ENCODE assay signal across 11 mouse cellular contexts in the genomic region with DNA sequence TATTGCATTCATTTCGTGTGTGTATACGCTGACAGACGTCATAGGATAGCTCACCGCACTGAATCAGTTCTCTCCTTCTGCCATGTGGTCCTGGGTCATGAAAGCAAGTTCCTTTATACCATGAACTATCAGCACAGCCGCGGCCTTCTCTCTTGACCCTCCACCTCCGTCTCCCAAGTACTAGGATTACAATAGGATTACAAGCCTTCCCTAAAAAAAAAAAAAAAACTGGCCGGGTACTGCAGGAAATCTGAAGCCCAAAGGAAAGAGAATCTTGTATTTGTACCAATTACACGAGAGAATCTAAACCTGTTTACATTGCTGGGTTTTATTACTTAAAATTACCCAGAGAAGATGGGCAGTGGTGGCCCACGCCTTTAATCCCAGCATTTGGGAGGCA. TPM values are rescaled to one million over a fixed set of nuclear protein-coding genes. Genes with fewer than 3 reads are reported as not detected.
DNase-seq lines count a peak whose midpoint lies in the region; ATAC-seq and TF ChIP-seq lines count a peak whose summit lies in the region.
"Had no signal": no experiment of that assay in that cellular context is flagged by ENCODE, and none has a peak within 500 bp of the region (broad histone marks: within the 10 kb centered on the region; RNA-seq: fewer than 3 reads in every experiment).

No protein-coding gene starts in this region.

- no peaks in the 10 kb centered on the region for H3K27me3 ChIP-seq in heart, embryonic 13.5 days (replicated peaks)
- peaks cover 32% of the 10 kb centered on the region for H3K27me3 ChIP-seq in midbrain, embryonic 12.5 days
- H3K27me3 ChIP-seq in midbrain, postnatal 0 days (ENCODE audit: insufficient read depth, low read length): no peaks in the 10 kb centered on the region
- H3K27me3 ChIP-seq in liver, postnatal 0 days (ENCODE audit: insufficient read depth, low read length): no peaks in the 10 kb centered on the region

- peaks cover 10% of the 10 kb centered on the region for H3K36me3 ChIP-seq in heart, embryonic 13.5 days
- 0 out of 2 replicates have a peak, but pooled peaks cover 4% of the 10 kb centered on the region for H3K36me3 ChIP-seq in midbrain, embryonic 12.5 days
- H3K36me3 ChIP-seq in midbrain, postnatal 0 days (ENCODE audit: insufficient read depth, low read length): no peaks in the 10 kb centered on the region
- no peaks in the 10 kb centered on the region for H3K36me3 ChIP-seq in liver, postnatal 0 days (replicated peaks; ENCODE audit: insufficient read depth, low read length)

- H3K4me1 ChIP-seq in heart, embryonic 13.5 days: peaks cover 71% of the 10 kb centered on the region
- peaks cover 15% of the 10 kb centered on the region for H3K4me1 ChIP-seq in midbrain, embryonic 12.5 days
- H3K4me1 ChIP-seq in midbrain, postnatal 0 days (ENCODE audit: insufficient read depth, low read length): peaks cover 3% of the 10 kb centered on the region; the same call in 1 of the 2 replicates
- peaks cover 7% of the 10 kb centered on the region for H3K4me1 ChIP-seq in embryonic fibroblast, embryonic 13.5 days (ENCODE audit: control insufficient read depth, insufficient read depth, low read length)
- H3K4me1 ChIP-seq in liver, postnatal 0 days (ENCODE audit: insufficient read depth): peaks cover 9% of the 10 kb centered on the region; the same call in 1 of the 2 replicates

- 48% methylated on average over 10 of the region's 10 CpGs for WGBS in heart, embryonic 13.5 days
- WGBS in midbrain, embryonic 12.5 days: 31% methylated on average over 10 of the region's 10 CpGs
- 39% methylated on average over 10 of the region's 10 CpGs for WGBS in midbrain, postnatal 0 days
- WGBS in liver, postnatal 0 days (ENCODE audit: insufficient replicate concordance): 66% methylated on average over 10 of the region's 10 CpGs

- no peak for ATAC-seq in heart, embryonic 13.5 days (ENCODE audit: extremely low read depth, insufficient number of reproducible peaks, low FRiP score, low TSS enrichment)
- no peak for ATAC-seq in midbrain, embryonic 12.5 days (ENCODE audit: low FRiP score, low read depth)
- ATAC-seq in midbrain, postnatal 0 days (ENCODE audit: low FRiP score): no peak
- no peak for ATAC-seq in liver, postnatal 0 days

- TF ChIP-seq CTCF in midbrain, postnatal 0 days (IDR thresholded peaks at IDR 0.05): no peak
- no peak for TF ChIP-seq CTCF in embryonic fibroblast, embryonic 13.5 days (IDR thresholded peaks at IDR 0.05; ENCODE audit: borderline replicate concordance, insufficient read depth, low read length)
- TF ChIP-seq CTCF in liver, postnatal 0 days (IDR thresholded peaks at IDR 0.05; ENCODE audit: low read depth): no peak

- no peak overlapping the region for H3K4me3 ChIP-seq in heart, embryonic 13.5 days
- H3K4me3 ChIP-seq in midbrain, embryonic 12.5 days: no peak overlapping the region
- no peak overlapping the region for H3K4me3 ChIP-seq in midbrain, postnatal 0 days (ENCODE audit: low read depth, low read length)
- no peak overlapping the region for H3K4me3 ChIP-seq in embryonic fibroblast, embryonic 13.5 days (ENCODE audit: insufficient read depth, low read length)
- H3K4me3 ChIP-seq in liver, postnatal 0 days (ENCODE audit: low read depth, low read length): no peak overlapping the region

- no peak for TF ChIP-seq EP300 in liver, postnatal 0 days (IDR thresholded peaks at IDR 0.05; ENCODE audit: low read depth)

- TF ChIP-seq POLR2A in embryonic fibroblast, embryonic 13.5 days (IDR thresholded peaks at IDR 0.05; ENCODE audit: low read depth, low read length): no peak

- DNase-seq in heart, adult 18-20 months: no peak
- no peak for DNase-seq in midbrain, postnatal 0 days (ENCODE audit: low spot score)
- DNase-seq in liver, postnatal 0 days: no peak
- no peak for DNase-seq in gastrocnemius, adult 18-20 months (ENCODE audit: low spot score)
- DNase-seq in left cerebral cortex, postnatal 4 days: no peak
- DNase-seq: gastrocnemius, postnatal 25 days; right cerebral cortex, postnatal 14 days had no signal

- intact Hi-C loops in left cerebral cortex, postnatal 4 days (cut with DNase I): no loop called here

- peak overlapping the region; percentile 81 for H3K27ac ChIP-seq in heart, embryonic 13.5 days (replicated peaks)
- H3K27ac ChIP-seq in midbrain, embryonic 12.5 days (replicated peaks): no peak overlapping the region
- no peak overlapping the region for H3K27ac ChIP-seq in midbrain, postnatal 0 days (ENCODE audit: low read depth, low read length)
- peak overlapping the region; percentile 35; the same call in 1 of the 2 replicates for H3K27ac ChIP-seq in embryonic fibroblast, embryonic 13.5 days (ENCODE audit: insufficient read depth, low read length)
- peak overlapping the region; percentile 71; the same call in 1 of the 2 replicates for H3K27ac ChIP-seq in liver, postnatal 0 days (ENCODE audit: low read depth)

- no peak overlapping the region for H3K9ac ChIP-seq in heart, embryonic 13.5 days
- H3K9ac ChIP-seq in midbrain, embryonic 12.5 days (replicated peaks): no peak overlapping the region
- no peak overlapping the region for H3K9ac ChIP-seq in midbrain, postnatal 0 days (replicated peaks; ENCODE audit: low read length, poor library complexity, severe bottlenecking)
- no peak overlapping the region for H3K9ac ChIP-seq in liver, postnatal 0 days (replicated peaks)

- H3K9me3 ChIP-seq in heart, embryonic 13.5 days: no peaks in the 10 kb centered on the region
- H3K9me3 ChIP-seq in midbrain, embryonic 12.5 days: no peaks in the 10 kb centered on the region
- H3K9me3 ChIP-seq in midbrain, postnatal 0 days (ENCODE audit: low read length): no peaks in the 10 kb centered on the region
- H3K9me3 ChIP-seq in liver, postnatal 0 days (ENCODE audit: low read length): no peaks in the 10 kb centered on the region

- peak overlapping the region; percentile 88; the same call in 1 of the 2 replicates for H3K4me2 ChIP-seq in heart, embryonic 13.5 days
- 0 out of 2 replicates have a peak overlapping the region, but pooled peaks have one; percentile 59 for H3K4me2 ChIP-seq in midbrain, embryonic 12.5 days (replicated peaks)
- no peak overlapping the region for H3K4me2 ChIP-seq in midbrain, postnatal 0 days (ENCODE audit: low read depth, low read length, poor library complexity, severe bottlenecking)
- no peak overlapping the region for H3K4me2 ChIP-seq in liver, postnatal 0 days (ENCODE audit: low read depth, low read length)

RNA-seq across cellular contexts. Expression of a gene that starts 1.3 kb away (rescaled TPM):
- 27.2 and 29.7 TPM in 2 replicates for polyA plus RNA-seq in heart, embryonic 13.5 days (2015; fragmentation: Nextera tagmentation; extraction: Ambion mirVana)
- 10 to 100 TPM; 22.8 to 23.7 TPM for total RNA-seq in heart, adult 18-20 months (2021)
- polyA plus RNA-seq in midbrain, embryonic 12.5 days (2016; fragmentation: Nextera tagmentation; extraction: Ambion mirVana): 40.7 and 42.9 TPM in 2 replicates
- 26.8 and 43.3 TPM in 2 replicates for total RNA-seq in midbrain, postnatal 0 days (2014; rRNA removed)
- 20.9 and 22.6 TPM in 2 replicates for polyA plus RNA-seq in midbrain, postnatal 0 days (2015; fragmentation: Nextera tagmentation; extraction: Ambion mirVana)
- polyA plus RNA-seq in embryonic fibroblast, embryonic 13.5 days (2011; ENCODE audit: insufficient read length, low read depth, missing spikeins): 24.5 and 28.0 TPM in 2 replicates
- polyA plus RNA-seq in liver, postnatal 0 days (2015; fragmentation: Nextera tagmentation; extraction: Ambion mirVana): 6.5 and 7.5 TPM in 2 replicates
- total RNA-seq in gastrocnemius, adult 18-20 months (2021): 10 to 100 TPM; 10.5 to 11.5 TPM
- total RNA-seq in left cerebral cortex, postnatal 4 days (2021): 10 to 100 TPM; 44.7 to 46.6 TPM

RNA-seq across cellular contexts. Expression of a gene that starts 59.2 kb away (rescaled TPM):
- polyA plus RNA-seq in heart, embryonic 13.5 days (2015; fragmentation: Nextera tagmentation; extraction: Ambion mirVana): 0.60 and 0.96 TPM in 2 replicates
- under 1 TPM; 0.28 to 0.50 TPM for total RNA-seq in heart, adult 18-20 months (2021)
- 8.8 TPM in 2 replicates for polyA plus RNA-seq in midbrain, embryonic 12.5 days (2016; fragmentation: Nextera tagmentation; extraction: Ambion mirVana)
- 63.2 and 74.8 TPM in 2 replicates for total RNA-seq in midbrain, postnatal 0 days (2014; rRNA removed)
- polyA plus RNA-seq in midbrain, postnatal 0 days (2015; fragmentation: Nextera tagmentation; extraction: Ambion mirVana): 17.5 and 18.7 TPM in 2 replicates
- polyA plus RNA-seq in embryonic fibroblast, embryonic 13.5 days (2011; ENCODE audit: insufficient read length, low read depth, missing spikeins): 3.4 and 4.9 TPM in 2 replicates
- polyA plus RNA-seq in liver, postnatal 0 days (2015; fragmentation: Nextera tagmentation; extraction: Ambion mirVana): 9.3 and 11.3 TPM in 2 replicates
- under 1 TPM; 0.16 to 0.19 TPM for total RNA-seq in gastrocnemius, adult 18-20 months (2021)
- total RNA-seq in left cerebral cortex, postnatal 4 days (2021): 100 to 1,000 TPM; 116 to 123 TPM
- total RNA-seq: megakaryocyte, adult 5-6 weeks had no signal

Comparison
In these comparisons a context has a peak if more than half of its experiments do, and no peak if none do; other contexts are left out.
1. H3K4me2 ChIP-seq: peak in heart, embryonic 13.5 days (single experiment) and midbrain, embryonic 12.5 days (single experiment); none in midbrain, postnatal 0 days (single experiment) and liver, postnatal 0 days (single experiment).
2. H3K27ac ChIP-seq: peak in heart, embryonic 13.5 days (single experiment), embryonic fibroblast, embryonic 13.5 days (single experiment) and liver, postnatal 0 days (single experiment); none in midbrain, embryonic 12.5 days (single experiment) and midbrain, postnatal 0 days (single experiment).